Mouse (Mus musculus) midbrain, embryonic 11.5 days (tissue): ENCODE data around the gene Gm10401. TPM values are rescaled to one million over a fixed set of nuclear protein-coding genes. Genes with fewer than 3 reads are reported as not detected.
"Not testable (repeated sequence)": the region's sequence is repeated elsewhere in the genome, so short reads cannot be mapped to it uniquely, and the experiment has no call there.

Source experiments
- ATAC-seq: fragments of 200-750 bp; cut with Nextera tagmentation; 2 replicates; pipeline ENCODE4 v1.8.0; 2017; ENCODE audit warnings: moderate TSS enrichment, moderate library complexity; ENCODE audit not compliant: low FRiP score
- DNase-seq: peaks from one replicate; pipeline ENCODE4 v3.0.0; 2015; ENCODE audit warnings: low spot score; ENCODE audit errors: missing footprints
- H3K27ac ChIP-seq: fragments of 300-500 bp; sonication (generic); 2 replicates; pipeline ENCODE4 v1.5.1; 2014; ENCODE audit warnings: low read depth, low read length
- H3K27me3 ChIP-seq: fragments of 300-500 bp; sonication (generic); 2 replicates; pipeline ENCODE4 v1.6.1; 2014; ENCODE audit warnings: mild to moderate bottlenecking, low read length, moderate library complexity, mixed read lengths; ENCODE audit not compliant: control insufficient read depth, insufficient read depth
- H3K36me3 ChIP-seq: fragments of 300-500 bp; sonication (generic); 2 replicates; pipeline ENCODE4 v1.6.1; 2014; ENCODE audit warnings: mild to moderate bottlenecking, low read length, moderate library complexity, mixed read lengths; ENCODE audit not compliant: control insufficient read depth, insufficient read depth
- H3K4me1 ChIP-seq: fragments of 300-500 bp; sonication (generic); 2 replicates; pipeline ENCODE4 v1.6.1; 2014; ENCODE audit warnings: low read length; ENCODE audit not compliant: control insufficient read depth, insufficient read depth
- H3K4me2 ChIP-seq: fragments of 300-500 bp; sonication (generic); 2 replicates; pipeline ENCODE4 v1.6.1; 2014; ENCODE audit warnings: mild to moderate bottlenecking, moderate library complexity
- H3K4me3 ChIP-seq: fragments of 300-500 bp; sonication (generic); 2 replicates; pipeline ENCODE4 v1.5.1; 2014; ENCODE audit warnings: low read depth, low read length
- H3K9ac ChIP-seq: fragments of 300-500 bp; sonication (generic); 2 replicates; pipeline ENCODE4 v1.6.1; 2014; ENCODE audit warnings: low read length
- H3K9me3 ChIP-seq: fragments of 300-500 bp; sonication (generic); 2 replicates; pipeline ENCODE4 v1.6.1; 2016; ENCODE audit warnings: low read length; ENCODE audit not compliant: control insufficient read depth
- WGBS: fragments of 180-500 bp; shearing (Covaris S2); extraction: QIAGEN DNeasy Blood & Tissue Kit; methylation state at CpG from one replicate; pipeline ENCODE4 v1.1.7; 2014; 5-methylcytosine and 5-hydroxymethylcytosine counted together
- polyA plus RNA-seq: library from polyadenylated mRNA; unstranded; fragments of >200 nt; fragmentation: Nextera tagmentation; extraction: Ambion mirVana; gene quantifications from 2 replicates; pipeline ENCODE4 v1.2.1, GENCODE M21; 2014

The Gm10401 gene
- polyA plus RNA-seq, 1 experiment from 2014 or later = 26.6 TPM

DNA sequence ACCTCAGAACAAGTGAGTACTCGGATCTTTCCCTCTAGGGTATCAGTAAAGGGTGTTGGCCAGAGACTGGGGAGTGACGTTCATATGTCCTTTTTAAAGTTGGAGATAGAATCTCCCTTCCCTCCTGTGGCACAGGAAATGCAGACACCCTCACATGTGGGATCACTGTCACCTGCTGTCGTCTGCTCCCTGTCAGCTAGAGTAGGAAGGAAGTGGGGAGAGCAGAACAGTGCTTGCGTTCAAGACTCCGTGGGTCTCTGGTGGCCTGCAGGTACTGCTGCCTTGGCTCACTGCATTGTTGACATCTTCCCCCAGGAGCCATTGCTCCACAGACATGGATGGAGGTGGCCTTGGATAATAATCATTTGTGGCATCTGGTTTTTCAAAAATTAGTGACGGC is 14.6 kb downstream of the Gm10401 start:
- WGBS = 96% methylated on average over 6 of the region's 6 CpGs
- ATAC-seq = no peak

GRCm38 (mm10) chr5:115081636-115082035 is 16.5 kb downstream of the Gm10401 start:
- 88% methylated on average over 5 of the region's 5 CpGs for WGBS
- DNase-seq = no peak
- Histone ChIP-seq H3K9me3 (no peaks in the 10 kb centered on the region), H3K36me3 (peaks cover 3% of the 10 kb centered on the region; the same call in 1 of the 2 replicates), H3K4me3 (no peak overlapping the region), H3K27me3 (no peaks in the 10 kb centered on the region), H3K4me2 (no peak overlapping the region), H3K9ac (no peak overlapping the region), H3K27ac (no peak overlapping the region), H3K4me1 (no peaks in the 10 kb centered on the region)
- ATAC-seq = no peak

More for the DNA sequence above, 14.6 kb downstream of the Gm10401 start:
- no peak overlapping the region for H3K4me3 ChIP-seq
- no peaks in the 10 kb centered on the region for H3K4me1 ChIP-seq
- no peaks in the 10 kb centered on the region for H3K9me3 ChIP-seq
- H3K4me2 ChIP-seq = no peak overlapping the region
- H3K9ac ChIP-seq = no peak overlapping the region
- DNase-seq = no peak
- no peaks in the 10 kb centered on the region for H3K27me3 ChIP-seq
- H3K36me3 ChIP-seq = peaks cover 7% of the 10 kb centered on the region
- H3K27ac ChIP-seq = no peak overlapping the region

GRCm38 (mm10) chr5:115076144-115076901 is 21.8 kb downstream of the Gm10401 start:
- Histone ChIP-seq H3K36me3 (0 out of 2 replicates have a peak, but pooled peaks cover 3% of the 10 kb centered on the region), H3K9ac (no peak overlapping the region), H3K9me3 (no peaks in the 10 kb centered on the region), H3K4me1 (no peaks in the 10 kb centered on the region), H3K4me3 (no peak overlapping the region), H3K4me2 (no peak overlapping the region), H3K27me3 (no peaks in the 10 kb centered on the region), H3K27ac (no peak overlapping the region)
- ATAC-seq (no peak), DNase-seq (peak; percentile 89)
- WGBS = 65% methylated on average over 5 of the region's 5 CpGs

GRCm38 (mm10) chr5:115074749-115075148 is 23.3 kb downstream of the Gm10401 start:
- Histone ChIP-seq H3K4me1 (no peaks in the 10 kb centered on the region), H3K27ac (no peak overlapping the region), H3K9ac (no peak overlapping the region), H3K27me3 (no peaks in the 10 kb centered on the region), H3K4me2 (no peak overlapping the region), H3K9me3 (no peaks in the 10 kb centered on the region), H3K4me3 (no peak overlapping the region), H3K36me3 (0 out of 2 replicates have a peak, but pooled peaks cover 3% of the 10 kb centered on the region)
- DNase-seq (no peak), ATAC-seq (no peak)
- 78% methylated on average over 4 of the region's 4 CpGs for WGBS

DNA sequence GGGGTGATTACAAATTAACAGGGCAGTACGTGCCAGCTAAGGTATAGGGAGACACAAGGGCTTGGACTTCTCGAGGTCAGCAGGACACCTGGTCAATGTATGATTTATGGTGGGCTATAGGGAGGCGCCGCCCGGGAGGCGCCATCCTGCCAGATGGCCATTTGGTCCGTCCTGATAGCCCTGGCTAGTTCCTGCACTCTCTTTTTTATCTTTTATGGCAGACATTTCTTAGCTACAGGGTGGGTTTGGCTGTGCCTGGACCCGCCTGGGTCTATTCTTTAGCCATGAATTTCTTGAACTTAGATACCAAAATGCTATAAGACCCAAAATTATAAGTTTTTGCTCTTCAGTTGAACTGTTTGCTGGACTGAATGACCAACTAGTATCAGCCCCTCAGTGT is 24.8 kb downstream of the Gm10401 start:
- not testable (repeated sequence) for DNase-seq, H3K4me2 ChIP-seq, H3K27ac ChIP-seq, H3K9ac ChIP-seq, H3K4me3 ChIP-seq, H3K4me1 ChIP-seq, H3K36me3 ChIP-seq, H3K27me3 ChIP-seq, ATAC-seq, H3K9me3 ChIP-seq
- 85% methylated on average over 8 of the region's 8 CpGs for WGBS

- WGBS = 98% methylated on average over 7 of the region's 7 CpGs
- DNase-seq = no peak
- Histone ChIP-seq H3K4me3 (no peak overlapping the region), H3K27me3 (no peaks in the 10 kb centered on the region), H3K4me2 (no peak overlapping the region), H3K9ac (no peak overlapping the region), H3K36me3 (0 out of 2 replicates have a peak, but pooled peaks cover 3% of the 10 kb centered on the region), H3K27ac (no peak overlapping the region), H3K4me1 (no peaks in the 10 kb centered on the region), H3K9me3 (no peaks in the 10 kb centered on the region)
- ATAC-seq = no peak
Observed at GRCm38 (mm10) chr5:115072143-115072542, 26.0 kb downstream of the Gm10401 start.

GRCm38 (mm10) chr5:115071096-115071901 is 26.8 kb downstream of the Gm10401 start:
- Histone ChIP-seq H3K4me2 (no peak overlapping the region), H3K9me3 (no peaks in the 10 kb centered on the region), H3K9ac (no peak overlapping the region), H3K27ac (no peak overlapping the region), H3K36me3 (0 out of 2 replicates have a peak, but pooled peaks cover 3% of the 10 kb centered on the region), H3K4me3 (no peak overlapping the region), H3K4me1 (no peaks in the 10 kb centered on the region), H3K27me3 (no peaks in the 10 kb centered on the region)
- DNase-seq (no peak), ATAC-seq (no peak)
- 95% methylated on average over 11 of the region's 11 CpGs for WGBS

DNA sequence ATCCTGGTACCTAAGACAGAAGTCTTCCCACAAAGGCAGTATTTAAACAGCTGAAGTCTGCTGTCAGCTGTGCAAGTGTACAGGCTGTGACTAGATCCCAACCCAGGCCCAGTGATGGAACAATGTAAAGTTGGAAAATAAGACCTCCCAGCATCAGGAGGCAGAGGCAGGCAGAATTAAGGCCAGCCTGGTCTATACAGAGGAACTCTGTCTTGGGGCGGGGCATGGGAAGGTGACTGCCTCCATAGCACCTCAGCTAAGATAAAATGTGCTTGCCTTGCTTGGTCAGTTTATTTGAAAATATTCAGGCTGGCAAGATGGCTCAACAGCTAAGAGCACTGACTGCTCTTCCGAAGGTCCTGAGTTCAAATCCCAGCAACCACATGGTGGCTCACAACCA is 27.6 kb downstream of the Gm10401 start:
- DNase-seq = no peak
- Histone ChIP-seq H3K36me3 (no peaks in the 10 kb centered on the region), H3K9ac (no peak overlapping the region), H3K4me2 (no peak overlapping the region), H3K27ac (no peak overlapping the region), H3K4me1 (no peaks in the 10 kb centered on the region), H3K9me3 (no peaks in the 10 kb centered on the region), H3K4me3 (no peak overlapping the region), H3K27me3 (no peaks in the 10 kb centered on the region)
- WGBS = 98% methylated on average over 2 of the region's 2 CpGs
- ATAC-seq = no peak

GRCm38 (mm10) chr5:115069611-115070010 is 28.5 kb downstream of the Gm10401 start:
- no peak overlapping the region for H3K4me3 ChIP-seq
- H3K4me1 ChIP-seq = no peaks in the 10 kb centered on the region
- no peaks in the 10 kb centered on the region for H3K27me3 ChIP-seq
- DNase-seq = no peak
- H3K9me3 ChIP-seq = no peaks in the 10 kb centered on the region
- WGBS = 88% methylated on average over 3 of the region's 3 CpGs
- H3K9ac ChIP-seq = no peak overlapping the region
- no peaks in the 10 kb centered on the region for H3K36me3 ChIP-seq
- ATAC-seq = no peak
- H3K4me2 ChIP-seq = no peak overlapping the region
- no peak overlapping the region for H3K27ac ChIP-seq
